Mouse (Mus musculus) liver, embryonic 16.5 days (tissue): ENCODE data around the gene Tnrc18. TPM values are rescaled to one million over a fixed set of nuclear protein-coding genes. Genes with fewer than 3 reads are reported as not detected.

Experiments used
- ATAC-seq: fragments of 200-750 bp; cut with Nextera tagmentation; 2 replicates; pipeline ENCODE4 v1.8.0; 2017; ENCODE audit warnings: low read depth, mild to moderate bottlenecking, moderate number of reproducible peaks, moderate library complexity
- H3K27ac ChIP-seq: fragments of 300-500 bp; sonication (generic); 2 replicates; pipeline ENCODE4 v1.5.1; 2014; ENCODE audit warnings: mild to moderate bottlenecking, low read length
- H3K27me3 ChIP-seq: fragments of 300-500 bp; sonication (generic); 2 replicates; pipeline ENCODE4 v1.6.1; 2014; ENCODE audit warnings: low read depth, low read length, mixed read lengths; ENCODE audit not compliant: control insufficient read depth, insufficient read depth
- H3K36me3 ChIP-seq: fragments of 300-500 bp; sonication (generic); 2 replicates; pipeline ENCODE4 v1.6.1; 2014; ENCODE audit warnings: mild to moderate bottlenecking; ENCODE audit not compliant: control insufficient read depth, insufficient read depth
- H3K4me1 ChIP-seq: fragments of 300-500 bp; sonication (generic); 2 replicates; pipeline ENCODE4 v1.6.1; 2014; ENCODE audit warnings: low read depth, low read length, mixed read lengths; ENCODE audit not compliant: control insufficient read depth
- H3K4me2 ChIP-seq: fragments of 300-500 bp; sonication (generic); 2 replicates; pipeline ENCODE4 v1.6.1; 2014; ENCODE audit warnings: low read depth, low read length, mixed read lengths
- H3K4me3 ChIP-seq: fragments of 300-500 bp; sonication (generic); 2 replicates; pipeline ENCODE4 v1.5.1; 2014; ENCODE audit warnings: low read depth, mild to moderate bottlenecking, low read length
- H3K9ac ChIP-seq: fragments of 300-500 bp; sonication (generic); 2 replicates; pipeline ENCODE4 v1.6.1; 2014; ENCODE audit warnings: low read depth, low read length
- H3K9me3 ChIP-seq: fragments of 300-500 bp; sonication (generic); replicated peaks from 2 replicates; pipeline ENCODE4 v1.6.1; 2016; ENCODE audit warnings: low read length; ENCODE audit not compliant: control insufficient read depth
- WGBS: fragments of 180-500 bp; shearing (Covaris S2); extraction: QIAGEN DNeasy Blood & Tissue Kit; methylation state at CpG from one replicate; pipeline ENCODE4 v1.1.7; 2014; ENCODE audit not compliant: insufficient replicate concordance; 5-methylcytosine and 5-hydroxymethylcytosine counted together
- polyA plus RNA-seq: library from polyadenylated mRNA; unstranded; fragments of >200 nt; fragmentation: Nextera tagmentation; extraction: Ambion mirVana; gene quantifications from 2 replicates; pipeline ENCODE4 v1.2.1, GENCODE M21; 2015

The Tnrc18 gene
- polyA plus RNA-seq, 1 experiment from 2014 or later: 3.4 TPM

- no peak for ATAC-seq
- Histone ChIP-seq H3K27me3 (no peaks in the 10 kb centered on the region), H3K4me3 (no peak overlapping the region), H3K4me2 (no peak overlapping the region), H3K27ac (no peak overlapping the region), H3K36me3 (peaks cover 18% of the 10 kb centered on the region), H3K9me3 (no peaks in the 10 kb centered on the region), H3K9ac (no peak overlapping the region), H3K4me1 (no peaks in the 10 kb centered on the region)
- 72% methylated on average over 11 of the region's 11 CpGs for WGBS
Measured at GRCm38 (mm10) chr5:142731916-142732315, 85.5 kb downstream of the Tnrc18 start.

- no peaks in the 10 kb centered on the region for H3K9me3 ChIP-seq
- H3K4me2 ChIP-seq: no peak overlapping the region
- H3K4me1 ChIP-seq: no peaks in the 10 kb centered on the region
- H3K4me3 ChIP-seq: no peak overlapping the region
- no peak overlapping the region for H3K9ac ChIP-seq
- 56% methylated on average over 12 of the region's 12 CpGs for WGBS
- no peaks in the 10 kb centered on the region for H3K27me3 ChIP-seq
- H3K36me3 ChIP-seq: peaks cover 24% of the 10 kb centered on the region
- ATAC-seq: no peak
- no peak overlapping the region for H3K27ac ChIP-seq
Measured at GRCm38 (mm10) chr5:142730295-142730694, 87.2 kb downstream of the Tnrc18 start.

- WGBS: 88% methylated on average over 16 of the region's 16 CpGs
- no peak for ATAC-seq
Measured at GRCm38 (mm10) chr5:142728301-142728700, 89.2 kb downstream of the Tnrc18 start.

GRCm38 (mm10) chr5:142726748-142727147, 90.7 kb downstream of the Tnrc18 start:
- ATAC-seq: no peak
- Histone ChIP-seq H3K9ac (no peak overlapping the region), H3K4me2 (no peak overlapping the region), H3K4me1 (peaks cover 2% of the 10 kb centered on the region), H3K9me3 (no peaks in the 10 kb centered on the region), H3K27ac (no peak overlapping the region), H3K36me3 (peaks cover 24% of the 10 kb centered on the region), H3K4me3 (no peak overlapping the region), H3K27me3 (no peaks in the 10 kb centered on the region)
- WGBS: 75% methylated on average over 6 of the region's 6 CpGs

More at GRCm38 (mm10) chr5:142728301-142728700, 89.2 kb downstream of the Tnrc18 start:
- Histone ChIP-seq H3K27me3 (no peaks in the 10 kb centered on the region), H3K27ac (no peak overlapping the region), H3K4me3 (no peak overlapping the region), H3K9ac (no peak overlapping the region), H3K9me3 (no peaks in the 10 kb centered on the region), H3K4me1 (peaks cover 2% of the 10 kb centered on the region), H3K36me3 (peaks cover 24% of the 10 kb centered on the region), H3K4me2 (no peak overlapping the region)

- H3K9ac ChIP-seq: no peak overlapping the region
- H3K27me3 ChIP-seq: no peaks in the 10 kb centered on the region
- no peak for ATAC-seq
- H3K36me3 ChIP-seq: peaks cover 14% of the 10 kb centered on the region; the same call in 1 of the 2 replicates
- 73% methylated on average over 7 of the region's 7 CpGs for WGBS
- no peak overlapping the region for H3K4me2 ChIP-seq
- H3K4me3 ChIP-seq: no peak overlapping the region
- peaks cover 2% of the 10 kb centered on the region for H3K4me1 ChIP-seq
- H3K27ac ChIP-seq: no peak overlapping the region
- no peaks in the 10 kb centered on the region for H3K9me3 ChIP-seq
Measured at GRCm38 (mm10) chr5:142724265-142724664, 93.2 kb downstream of the Tnrc18 start.

GRCm38 (mm10) chr5:142723520-142724133, 93.8 kb downstream of the Tnrc18 start:
- no peaks in the 10 kb centered on the region for H3K9me3 ChIP-seq
- peaks cover 2% of the 10 kb centered on the region for H3K4me1 ChIP-seq
- WGBS: 10% methylated on average over 7 of the region's 7 CpGs
- peak; percentile 45; the same call in 1 of the 2 replicates for ATAC-seq
- H3K36me3 ChIP-seq: peaks cover 14% of the 10 kb centered on the region; the same call in 1 of the 2 replicates
- no peak overlapping the region for H3K4me3 ChIP-seq
- no peak overlapping the region for H3K9ac ChIP-seq
- H3K27me3 ChIP-seq: no peaks in the 10 kb centered on the region
- H3K27ac ChIP-seq: no peak overlapping the region
- peak overlapping the region; percentile 37; the same call in 1 of the 2 replicates for H3K4me2 ChIP-seq

GRCm38 (mm10) chr5:142719897-142720296, 97.6 kb downstream of the Tnrc18 start:
- WGBS: 64% methylated on average over 13 of the region's 13 CpGs
- peaks cover 2% of the 10 kb centered on the region for H3K4me1 ChIP-seq
- no peaks in the 10 kb centered on the region for H3K36me3 ChIP-seq
- H3K9ac ChIP-seq: no peak overlapping the region
- H3K4me2 ChIP-seq: no peak overlapping the region
- H3K9me3 ChIP-seq: no peaks in the 10 kb centered on the region
- no peaks in the 10 kb centered on the region; the same call in 1 of the 2 replicates for H3K27me3 ChIP-seq
- H3K27ac ChIP-seq: no peak overlapping the region
- ATAC-seq: no peak
- H3K4me3 ChIP-seq: no peak overlapping the region

GRCm38 (mm10) chr5:142718486-142718885, 99.0 kb downstream of the Tnrc18 start:
- Histone ChIP-seq H3K4me3 (no peak overlapping the region), H3K27ac (no peak overlapping the region), H3K4me2 (no peak overlapping the region), H3K9ac (no peak overlapping the region), H3K4me1 (no peaks in the 10 kb centered on the region), H3K9me3 (no peaks in the 10 kb centered on the region), H3K27me3 (no peaks in the 10 kb centered on the region; the same call in 1 of the 2 replicates), H3K36me3 (no peaks in the 10 kb centered on the region)
- 57% methylated on average over 25 of the region's 25 CpGs for WGBS
- no peak for ATAC-seq

- no peak for ATAC-seq
- Histone ChIP-seq H3K27me3 (no peaks in the 10 kb centered on the region; the same call in 1 of the 2 replicates), H3K4me3 (no peak overlapping the region), H3K36me3 (no peaks in the 10 kb centered on the region), H3K4me2 (no peak overlapping the region), H3K9ac (no peak overlapping the region), H3K4me1 (no peaks in the 10 kb centered on the region), H3K9me3 (no peaks in the 10 kb centered on the region), H3K27ac (no peak overlapping the region)
- 15% methylated on average over 4 of the region's 4 CpGs for WGBS
Measured at GRCm38 (mm10) chr5:142718037-142718436, 99.4 kb downstream of the Tnrc18 start.
